Mouse (Mus musculus) 3T3-L1 (cell line): ENCODE measurements around the gene Atp8b2.

ENCODE experiments used
- DNase-seq: peaks from one replicate; pipeline ENCODE4 v3.0.0-alpha.2; 2015; ENCODE audit warnings: low read depth, low spot score

The Atp8b2 gene

GRCm38 (mm10) chr3:89907846-89908245 lies 55.5 kb downstream of the Atp8b2 start:
- no peak for DNase-seq

- no peak for DNase-seq
These were observed 63.8 kb downstream of the Atp8b2 start for GRCm38 (mm10) chr3:89899511-89899908.

GRCm38 (mm10) chr3:89898870-89899510 lies 64.3 kb downstream of the Atp8b2 start:
- DNase-seq = peak; percentile 65

GRCm38 (mm10) chr3:89898011-89898410 lies 65.3 kb downstream of the Atp8b2 start:
- DNase-seq = no peak

- DNase-seq = peak; percentile 52
These were observed 66.0 kb downstream of the Atp8b2 start for GRCm38 (mm10) chr3:89897204-89897796.

GRCm38 (mm10) chr3:89896571-89896970 lies 66.7 kb downstream of the Atp8b2 start:
- DNase-seq = peak; percentile 90

- no peak for DNase-seq
These were observed 70.7 kb downstream of the Atp8b2 start for GRCm38 (mm10) chr3:89892517-89893106.

- no peak for DNase-seq
These were observed 71.6 kb downstream of the Atp8b2 start for GRCm38 (mm10) chr3:89891696-89892095.

GRCm38 (mm10) chr3:89889841-89890430 lies 73.4 kb downstream of the Atp8b2 start:
- no peak for DNase-seq
